Mouse (Mus musculus) E14TG2a.4 (cell line): ENCODE measurements around the gene Tmem145.

ENCODE experiments used
- H3K27me3 ChIP-seq: 2 replicates; pipeline ENCODE4 v1.6.1; 2014; ENCODE audit warnings: low read length, control low read depth; ENCODE audit not compliant: insufficient read depth
- H3K36me3 ChIP-seq: 2 replicates; pipeline ENCODE4 v1.6.1; 2014; ENCODE audit warnings: low read length, control low read depth; ENCODE audit not compliant: insufficient read depth
- H3K4me1 ChIP-seq: replicated peaks from 2 replicates; pipeline ENCODE4 v1.6.1; 2014; ENCODE audit warnings: low read depth, low read length, control low read depth
- H3K4me3 ChIP-seq: replicated peaks from 2 replicates; pipeline ENCODE4 v1.5.1; 2014; ENCODE audit warnings: mild to moderate bottlenecking, low read length
- H3K9me3 ChIP-seq: 2 replicates; pipeline ENCODE4 v1.6.1; 2014; ENCODE audit warnings: low read length, control low read depth
- CTCF ChIP-seq: conservative IDR thresholded peaks from 2 replicates; pipeline ENCODE4 v1.5.1; 2014; ENCODE audit warnings: low read length
- NANOG ChIP-seq: IDR thresholded peaks from 2 replicates; pipeline ENCODE4 v1.6.1; 2014; ENCODE audit warnings: borderline replicate concordance, low read length, mixed read lengths
- POU5F1 ChIP-seq: IDR thresholded peaks from 2 replicates; pipeline ENCODE4 v1.6.1; 2014; ENCODE audit warnings: low read length, borderline replicate concordance

Gene Tmem145

GRCm38 (mm10) chr7:25274571-25274970, 31.3 kb upstream of the Tmem145 start:
- H3K4me1 ChIP-seq, result peaks cover 86% of the 10 kb centered on the region
- TF ChIP-seq POU5F1 (no peak), CTCF (no peak), NANOG (no peak)
- peaks cover 21% of the 10 kb centered on the region for H3K27me3 ChIP-seq
- H3K4me3 ChIP-seq, result no peak overlapping the region
- H3K9me3 ChIP-seq, result no peaks in the 10 kb centered on the region
- H3K36me3 ChIP-seq, result peaks cover 30% of the 10 kb centered on the region

- peaks cover 86% of the 10 kb centered on the region for H3K4me1 ChIP-seq
- no peak for TF ChIP-seq NANOG
- no peak for TF ChIP-seq CTCF
- TF ChIP-seq POU5F1, result no peak
- H3K27me3 ChIP-seq, result peaks cover 21% of the 10 kb centered on the region
- H3K4me3 ChIP-seq, result no peak overlapping the region
- peaks cover 30% of the 10 kb centered on the region for H3K36me3 ChIP-seq
- no peaks in the 10 kb centered on the region for H3K9me3 ChIP-seq
Measured at GRCm38 (mm10) chr7:25274996-25275395, 30.9 kb upstream of the Tmem145 start.

- peaks cover 21% of the 10 kb centered on the region for H3K27me3 ChIP-seq
- H3K9me3 ChIP-seq, result no peaks in the 10 kb centered on the region
- peaks cover 86% of the 10 kb centered on the region for H3K4me1 ChIP-seq
- TF ChIP-seq CTCF (no peak), POU5F1 (no peak), NANOG (no peak)
- H3K36me3 ChIP-seq, result peaks cover 30% of the 10 kb centered on the region
- H3K4me3 ChIP-seq, result peak overlapping the region; percentile 57
Measured at GRCm38 (mm10) chr7:25275555-25276298, 30.2 kb upstream of the Tmem145 start.

GRCm38 (mm10) chr7:25277405-25277804, 28.5 kb upstream of the Tmem145 start:
- Histone ChIP-seq H3K4me3 (peak overlapping the region; percentile 90), H3K9me3 (no peaks in the 10 kb centered on the region), H3K36me3 (peaks cover 22% of the 10 kb centered on the region), H3K27me3 (peaks cover 13% of the 10 kb centered on the region), H3K4me1 (peaks cover 79% of the 10 kb centered on the region)
- TF ChIP-seq CTCF (no peak), NANOG (no peak), POU5F1 (no peak)

GRCm38 (mm10) chr7:25277998-25278340, 27.9 kb upstream of the Tmem145 start:
- peaks cover 22% of the 10 kb centered on the region for H3K36me3 ChIP-seq
- H3K4me1 ChIP-seq, result peaks cover 76% of the 10 kb centered on the region
- peak overlapping the region; percentile 90 for H3K4me3 ChIP-seq
- peaks cover 9% of the 10 kb centered on the region; the same call in 1 of the 2 replicates for H3K27me3 ChIP-seq
- no peak; the same call in 1 of the 2 replicates for TF ChIP-seq CTCF
- no peaks in the 10 kb centered on the region for H3K9me3 ChIP-seq

- Histone ChIP-seq H3K4me3 (peak overlapping the region; percentile 90), H3K4me1 (peaks cover 76% of the 10 kb centered on the region), H3K36me3 (peaks cover 19% of the 10 kb centered on the region), H3K9me3 (no peaks in the 10 kb centered on the region), H3K27me3 (peaks cover 3% of the 10 kb centered on the region; the same call in 1 of the 2 replicates)
- TF ChIP-seq NANOG (no peak), POU5F1 (no peak), CTCF (0 out of 2 replicates have a peak, but pooled peaks have one; percentile 14)
Measured at GRCm38 (mm10) chr7:25278341-25279075, 27.4 kb upstream of the Tmem145 start.

GRCm38 (mm10) chr7:25279076-25279860, 26.6 kb upstream of the Tmem145 start:
- peaks cover 17% of the 10 kb centered on the region for H3K36me3 ChIP-seq

More at GRCm38 (mm10) chr7:25279076-25279860, 26.6 kb upstream of the Tmem145 start:
- Histone ChIP-seq H3K27me3 (no peaks in the 10 kb centered on the region), H3K4me1 (peaks cover 76% of the 10 kb centered on the region), H3K9me3 (no peaks in the 10 kb centered on the region), H3K4me3 (peak overlapping the region; percentile 90)
- TF ChIP-seq NANOG (no peak), POU5F1 (no peak), CTCF (no peak)
